Mouse (Mus musculus): ENCODE results near the gene Tff1. TPM values are rescaled to one million over a fixed set of nuclear protein-coding genes. Genes with fewer than 3 reads are reported as not detected.

Gene Tff1
- polyA plus RNA-seq, 1 experiment from 2014 or later = not detected

DNA sequence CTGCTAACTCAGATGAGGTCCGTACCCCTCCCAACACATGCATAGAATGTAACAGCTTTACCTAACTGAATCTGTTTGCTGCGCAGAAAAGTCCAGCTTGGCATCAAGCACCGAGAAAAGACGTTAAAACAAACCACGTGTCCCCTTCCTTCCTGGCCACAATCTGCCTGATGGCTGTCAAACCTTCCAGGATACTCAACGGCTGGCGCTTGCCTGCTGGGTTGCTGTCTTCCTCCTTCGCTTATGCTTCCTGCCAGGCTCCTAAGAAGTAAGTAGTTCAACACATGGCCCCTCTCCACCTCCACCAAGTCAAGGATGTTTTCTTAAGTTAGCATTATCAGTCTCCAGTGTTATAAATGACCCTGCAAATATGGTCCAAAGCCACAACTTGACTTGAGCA lies 11.3 kb downstream of the Tff1 start:
- H3K36me3 ChIP-seq (ENCODE audit: control insufficient read depth, insufficient read depth, low read length) = no peaks in the 10 kb centered on the region
- WGBS = 48% methylated on average over 8 of the region's 8 CpGs
- no peak overlapping the region for H3K4me3 ChIP-seq (ENCODE audit: control insufficient read depth in 1 of 2, insufficient read depth in 1 of 2, low read depth in 1 of 2, low read length in 2 of 2)
- no peak overlapping the region for H3K27ac ChIP-seq (replicated peaks in 1 of 2; ENCODE audit: control insufficient read depth in 1 of 2, insufficient read depth in 1 of 2, low read depth in 2 of 2, low read length in 2 of 2)
- no peak for ATAC-seq (ENCODE audit: insufficient number of reproducible peaks, insufficient read depth, low FRiP score, low read depth)
- H3K4me2 ChIP-seq (ENCODE audit: low read length) = no peak overlapping the region
- no peak overlapping the region for H3K9ac ChIP-seq (ENCODE audit: low read length)
- no peaks in the 10 kb centered on the region for H3K27me3 ChIP-seq (ENCODE audit: control insufficient read depth, insufficient read depth, low read length)
- no peaks in the 10 kb centered on the region; a peak in 1 of 4 replicates for H3K4me1 ChIP-seq (ENCODE audit: control insufficient read depth in 2 of 2, insufficient read depth in 2 of 2, low read length in 2 of 2)
- 0 out of 2 replicates have a peak, but pooled peaks cover under 1% of the 10 kb centered on the region for H3K9me3 ChIP-seq (ENCODE audit: control insufficient read depth, low read length)

- Histone ChIP-seq H3K36me3 (ENCODE audit: control insufficient read depth, insufficient read depth, low read length) (no peaks in the 10 kb centered on the region), H3K9me3 (ENCODE audit: control insufficient read depth, low read length) (no peaks in the 10 kb centered on the region), H3K27ac (replicated peaks in 1 of 2; ENCODE audit: control insufficient read depth in 1 of 2, insufficient read depth in 1 of 2, low read depth in 2 of 2, low read length in 2 of 2) (no peak overlapping the region), H3K4me1 (ENCODE audit: control insufficient read depth in 2 of 2, insufficient read depth in 2 of 2, low read length in 2 of 2) (no peaks in the 10 kb centered on the region; a peak in 1 of 4 replicates), H3K9ac (ENCODE audit: low read length) (no peak overlapping the region), H3K4me2 (ENCODE audit: low read length) (no peak overlapping the region), H3K4me3 (ENCODE audit: control insufficient read depth in 1 of 2, insufficient read depth in 1 of 2, low read depth in 1 of 2, low read length in 2 of 2) (no peak overlapping the region), H3K27me3 (ENCODE audit: control insufficient read depth, insufficient read depth, low read length) (no peaks in the 10 kb centered on the region)
- WGBS = 59% methylated on average over 9 of the region's 9 CpGs
- no peak for ATAC-seq (ENCODE audit: insufficient number of reproducible peaks, insufficient read depth, low FRiP score, low read depth)
Measured at GRCm38 (mm10) chr17:31152966-31153499, 12.0 kb downstream of the Tff1 start.

DNA sequence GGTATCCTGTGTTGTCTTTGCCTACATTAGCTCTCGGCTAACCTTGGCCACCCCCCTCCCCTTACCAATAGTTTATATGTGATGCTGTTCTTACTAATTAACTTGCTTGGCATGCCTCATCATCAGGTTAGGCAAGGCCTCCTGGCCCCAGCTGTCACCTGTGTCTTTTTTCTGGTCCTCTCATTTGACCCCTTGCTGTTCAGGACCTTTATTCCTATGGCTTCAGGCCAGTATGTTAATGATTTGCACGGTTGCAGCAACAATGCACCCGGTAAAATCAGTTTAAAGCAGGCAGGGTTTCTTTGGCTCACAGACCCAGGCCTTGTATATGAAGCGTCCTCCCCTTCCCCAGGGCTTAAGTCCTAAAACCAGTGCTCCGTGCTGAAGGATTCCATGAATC lies 12.6 kb downstream of the Tff1 start:
- 65% methylated on average over 5 of the region's 5 CpGs for WGBS

DNA sequence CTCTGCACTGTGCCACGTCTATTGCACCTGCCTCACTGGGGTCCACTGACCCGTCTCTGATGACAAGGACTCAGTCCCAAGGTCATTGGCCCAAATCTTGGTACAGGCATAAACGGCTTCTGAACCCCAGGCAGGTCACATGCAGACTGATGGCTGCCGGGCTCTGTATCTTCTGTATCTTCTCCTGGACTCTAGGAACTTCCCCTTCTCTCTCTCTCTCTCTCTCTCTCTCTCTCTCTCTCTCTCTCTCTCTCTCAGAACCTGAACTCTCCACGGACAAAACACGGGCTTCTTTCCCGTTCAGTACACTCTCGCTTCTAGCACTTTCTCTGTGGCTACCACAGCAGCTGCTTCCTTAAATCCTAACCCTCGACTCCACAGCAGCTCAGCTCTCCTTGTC lies 19.1 kb downstream of the Tff1 start:
- WGBS = 79% methylated on average over 9 of the region's 9 CpGs
- no peak overlapping the region for H3K4me3 ChIP-seq (ENCODE audit: control insufficient read depth in 1 of 2, insufficient read depth in 1 of 2, low read depth in 1 of 2, low read length in 2 of 2)
- H3K9me3 ChIP-seq (ENCODE audit: control insufficient read depth, low read length) = peaks cover 3% of the 10 kb centered on the region; the same call in 1 of the 2 replicates
- no peak for ATAC-seq (ENCODE audit: insufficient number of reproducible peaks, insufficient read depth, low FRiP score, low read depth)
- H3K9ac ChIP-seq (ENCODE audit: low read length) = no peak overlapping the region
- H3K36me3 ChIP-seq (ENCODE audit: control insufficient read depth, insufficient read depth, low read length) = no peaks in the 10 kb centered on the region
- H3K27ac ChIP-seq (replicated peaks in 1 of 2; ENCODE audit: control insufficient read depth in 1 of 2, insufficient read depth in 1 of 2, low read depth in 2 of 2, low read length in 2 of 2) = no peak overlapping the region
- H3K4me1 ChIP-seq (ENCODE audit: control insufficient read depth in 2 of 2, insufficient read depth in 2 of 2, low read length in 2 of 2) = peaks cover 2 to 3% of the 10 kb centered on the region in 2 experiments; a peak in 1 of 4 replicates
- no peaks in the 10 kb centered on the region for H3K27me3 ChIP-seq (ENCODE audit: control insufficient read depth, insufficient read depth, low read length)
- no peak overlapping the region for H3K4me2 ChIP-seq (ENCODE audit: low read length)

More for the DNA sequence above, 12.6 kb downstream of the Tff1 start:
- Histone ChIP-seq H3K4me2 (ENCODE audit: low read length) (no peak overlapping the region), H3K36me3 (ENCODE audit: control insufficient read depth, insufficient read depth, low read length) (no peaks in the 10 kb centered on the region), H3K27me3 (ENCODE audit: control insufficient read depth, insufficient read depth, low read length) (no peaks in the 10 kb centered on the region), H3K9me3 (ENCODE audit: control insufficient read depth, low read length) (no peaks in the 10 kb centered on the region), H3K4me1 (ENCODE audit: control insufficient read depth in 2 of 2, insufficient read depth in 2 of 2, low read length in 2 of 2) (no peaks in the 10 kb centered on the region; a peak in 1 of 4 replicates), H3K27ac (replicated peaks in 1 of 2; ENCODE audit: control insufficient read depth in 1 of 2, insufficient read depth in 1 of 2, low read depth in 2 of 2, low read length in 2 of 2) (no peak overlapping the region), H3K9ac (ENCODE audit: low read length) (no peak overlapping the region), H3K4me3 (ENCODE audit: control insufficient read depth in 1 of 2, insufficient read depth in 1 of 2, low read depth in 1 of 2, low read length in 2 of 2) (no peak overlapping the region)
- no peak for ATAC-seq (ENCODE audit: insufficient number of reproducible peaks, insufficient read depth, low FRiP score, low read depth)

DNA sequence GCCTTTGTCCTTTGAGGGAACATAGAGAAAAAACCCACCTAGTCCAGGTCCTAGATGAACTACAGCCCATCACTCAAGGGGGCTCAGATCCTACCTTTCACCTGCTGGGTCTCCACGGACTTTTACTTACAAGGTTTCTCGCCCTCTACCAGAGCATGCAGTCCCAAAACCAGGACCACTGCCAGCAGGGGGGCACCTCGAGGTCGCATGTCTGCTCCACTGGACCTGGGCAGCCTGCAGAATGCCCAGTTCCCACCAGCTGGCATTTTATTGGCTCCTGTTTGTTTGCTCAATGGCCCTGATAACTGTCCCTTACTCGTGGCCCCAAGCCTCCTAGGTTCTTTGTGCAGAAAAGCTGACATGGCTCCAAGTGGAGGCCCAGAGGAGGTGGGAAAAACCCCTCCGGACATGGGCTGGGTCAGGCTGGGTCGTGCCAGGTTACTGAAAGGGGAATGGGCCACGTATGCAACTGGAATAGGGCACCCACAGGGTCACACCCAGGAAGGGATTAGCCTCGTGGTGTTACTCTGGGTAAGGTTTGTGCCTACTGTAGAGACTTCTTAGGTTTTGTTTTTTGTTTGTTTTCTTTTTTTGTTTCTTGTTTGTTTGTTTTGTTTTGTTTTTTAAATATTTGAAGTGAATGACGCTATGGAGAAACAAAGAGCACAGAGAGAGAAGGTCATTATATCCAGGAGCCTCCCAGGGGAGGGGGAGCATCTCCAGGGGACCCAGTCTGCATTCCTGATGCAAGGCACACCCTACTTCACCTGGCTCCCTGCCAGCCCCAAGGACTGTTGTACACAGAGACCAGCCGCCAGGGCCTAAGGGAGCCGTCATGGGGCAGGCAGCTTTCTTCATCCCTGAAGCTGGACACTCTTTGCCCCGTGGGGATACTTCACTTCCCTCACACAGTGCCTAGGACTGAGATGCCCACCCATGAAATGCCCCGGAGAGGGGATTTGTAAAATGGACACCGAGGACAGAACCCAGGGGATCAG lies 20.7 kb downstream of the Tff1 start, which contains the start of gene Tff2:
TSS of gene Tff2 (minus strand) at position 243 of the 998 bp plus-strand sequence.
- WGBS = 61% methylated on average over 15 of the region's 15 CpGs
- Histone ChIP-seq H3K4me3 (ENCODE audit: control insufficient read depth in 1 of 2, insufficient read depth in 1 of 2, low read depth in 1 of 2, low read length in 2 of 2) (no peak within 1 kb of the TSS), H3K36me3 (ENCODE audit: control insufficient read depth, insufficient read depth, low read length) (no peaks in the 10 kb centered on the region), H3K9me3 (ENCODE audit: control insufficient read depth, low read length) (peaks cover 3% of the 10 kb centered on the region; the same call in 1 of the 2 replicates), H3K4me1 (ENCODE audit: control insufficient read depth in 2 of 2, insufficient read depth in 2 of 2, low read length in 2 of 2) (peaks cover 2 to 3% of the 10 kb centered on the region in 2 experiments; a peak in 1 of 4 replicates), H3K27ac (replicated peaks in 1 of 2; ENCODE audit: control insufficient read depth in 1 of 2, insufficient read depth in 1 of 2, low read depth in 2 of 2, low read length in 2 of 2) (no peak within 1 kb of the TSS), H3K27me3 (ENCODE audit: control insufficient read depth, insufficient read depth, low read length) (no peaks in the 10 kb centered on the region), H3K9ac (ENCODE audit: low read length) (no peak within 1 kb of the TSS), H3K4me2 (ENCODE audit: low read length) (no peak within 1 kb of the TSS)
- no peak for ATAC-seq (ENCODE audit: insufficient number of reproducible peaks, insufficient read depth, low FRiP score, low read depth)

GRCm38 (mm10) chr17:31142116-31142515 lies 23.0 kb downstream of the Tff1 start:
- no peak overlapping the region for H3K27ac ChIP-seq (replicated peaks in 1 of 2; ENCODE audit: control insufficient read depth in 1 of 2, insufficient read depth in 1 of 2, low read depth in 2 of 2, low read length in 2 of 2)
- H3K36me3 ChIP-seq (ENCODE audit: control insufficient read depth, insufficient read depth, low read length) = no peaks in the 10 kb centered on the region
- peaks cover 2 to 3% of the 10 kb centered on the region in 2 experiments; a peak in 1 of 4 replicates for H3K4me1 ChIP-seq (ENCODE audit: control insufficient read depth in 2 of 2, insufficient read depth in 2 of 2, low read length in 2 of 2)
- H3K4me2 ChIP-seq (ENCODE audit: low read length) = no peak overlapping the region
- ATAC-seq (ENCODE audit: insufficient number of reproducible peaks, insufficient read depth, low FRiP score, low read depth) = no peak
- H3K9me3 ChIP-seq (ENCODE audit: control insufficient read depth, low read length) = peaks cover 3% of the 10 kb centered on the region; the same call in 1 of the 2 replicates
- 80% methylated on average over 7 of the region's 7 CpGs for WGBS
- H3K27me3 ChIP-seq (ENCODE audit: control insufficient read depth, insufficient read depth, low read length) = no peaks in the 10 kb centered on the region
- H3K9ac ChIP-seq (ENCODE audit: low read length) = no peak overlapping the region
- no peak overlapping the region for H3K4me3 ChIP-seq (ENCODE audit: control insufficient read depth in 1 of 2, insufficient read depth in 1 of 2, low read depth in 1 of 2, low read length in 2 of 2)

- Histone ChIP-seq H3K4me2 (ENCODE audit: low read length) (no peak overlapping the region), H3K4me1 (ENCODE audit: control insufficient read depth in 2 of 2, insufficient read depth in 2 of 2, low read length in 2 of 2) (no peaks in the 10 kb centered on the region), H3K36me3 (ENCODE audit: control insufficient read depth, insufficient read depth, low read length) (no peaks in the 10 kb centered on the region), H3K9me3 (ENCODE audit: control insufficient read depth, low read length) (no peaks in the 10 kb centered on the region), H3K9ac (ENCODE audit: low read length) (no peak overlapping the region), H3K27ac (replicated peaks in 1 of 2; ENCODE audit: control insufficient read depth in 1 of 2, insufficient read depth in 1 of 2, low read depth in 2 of 2, low read length in 2 of 2) (no peak overlapping the region), H3K27me3 (ENCODE audit: control insufficient read depth, insufficient read depth, low read length) (no peaks in the 10 kb centered on the region), H3K4me3 (ENCODE audit: control insufficient read depth in 1 of 2, insufficient read depth in 1 of 2, low read depth in 1 of 2, low read length in 2 of 2) (no peak overlapping the region)
- no peak for ATAC-seq (ENCODE audit: insufficient number of reproducible peaks, insufficient read depth, low FRiP score, low read depth)
- 16% methylated on average over 5 of the region's 5 CpGs for WGBS
Measured at GRCm38 (mm10) chr17:31138398-31138797, 26.7 kb downstream of the Tff1 start.
